Mouse (Mus musculus): ENCODE measurements around the gene Celf2. TPM values are rescaled to one million over a fixed set of nuclear protein-coding genes. Genes with fewer than 3 reads are reported as not detected.

Gene Celf2
- total RNA-seq, 2 experiments from 2014 or later: 489 to 533 TPM

DNA sequence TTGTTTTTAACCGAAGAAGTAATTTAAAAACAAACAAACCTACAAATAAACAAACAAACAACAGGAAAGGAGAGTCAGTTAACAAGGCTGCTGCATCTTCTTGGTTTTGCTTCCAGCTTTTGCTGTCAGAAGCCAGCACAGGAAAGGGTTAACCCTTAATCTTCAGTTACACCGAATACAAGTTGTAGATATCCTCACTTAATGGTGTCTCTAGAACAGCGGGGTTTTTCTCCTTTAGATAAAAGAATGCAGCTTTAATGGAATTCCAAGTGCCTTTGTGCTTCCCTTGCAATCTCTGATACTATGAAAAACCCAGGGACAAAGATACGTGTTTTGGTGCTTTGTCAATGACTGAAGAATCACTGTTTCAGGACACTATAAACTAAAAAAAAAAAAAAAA lies 420.8 kb downstream of the Celf2 start:
- no peak for DNase-seq (ENCODE audit: low spot score in 2 of 2)

- no peak for DNase-seq (ENCODE audit: low spot score in 2 of 2)
Measured at GRCm38 (mm10) chr2:7087480-7087879, 421.9 kb downstream of the Celf2 start.

DNA sequence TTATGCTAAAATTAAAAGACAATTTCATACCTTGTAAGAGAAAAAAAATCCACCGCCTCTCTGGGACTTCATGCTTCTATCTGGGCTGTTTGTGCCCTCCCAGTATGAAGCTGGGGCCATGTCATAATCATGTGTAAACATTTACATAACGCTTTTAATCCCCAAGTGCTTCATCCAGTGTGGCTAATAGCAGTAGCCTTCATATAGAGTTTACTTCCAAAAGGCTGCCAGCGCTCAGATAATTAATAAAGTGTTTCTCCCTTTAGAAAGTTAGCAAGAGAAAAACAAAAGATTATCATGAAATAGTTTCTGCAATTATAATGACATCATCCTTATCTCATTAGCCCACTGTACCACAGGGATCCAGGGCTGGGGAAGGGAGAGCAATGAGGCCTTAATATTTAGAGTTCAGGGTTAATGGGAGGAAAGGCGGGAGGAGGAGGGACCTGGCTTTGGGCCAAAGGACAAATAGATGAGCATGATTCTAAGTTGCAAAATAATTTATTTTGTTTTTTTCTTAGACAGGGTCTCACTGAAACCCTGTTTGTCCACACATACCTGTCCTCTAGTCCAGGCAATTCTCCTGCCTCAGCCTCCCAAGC lies 425.8 kb downstream of the Celf2 start:
- no peak for DNase-seq (ENCODE audit: low spot score in 2 of 2)

GRCm38 (mm10) chr2:7082376-7083025 lies 426.9 kb downstream of the Celf2 start:
- DNase-seq (ENCODE audit: low spot score in 2 of 2): no peak

- DNase-seq (ENCODE audit: low spot score in 2 of 2): peak in 1 of 2 experiments; percentile 47
Measured at GRCm38 (mm10) chr2:7080794-7081783, 428.3 kb downstream of the Celf2 start.

DNA sequence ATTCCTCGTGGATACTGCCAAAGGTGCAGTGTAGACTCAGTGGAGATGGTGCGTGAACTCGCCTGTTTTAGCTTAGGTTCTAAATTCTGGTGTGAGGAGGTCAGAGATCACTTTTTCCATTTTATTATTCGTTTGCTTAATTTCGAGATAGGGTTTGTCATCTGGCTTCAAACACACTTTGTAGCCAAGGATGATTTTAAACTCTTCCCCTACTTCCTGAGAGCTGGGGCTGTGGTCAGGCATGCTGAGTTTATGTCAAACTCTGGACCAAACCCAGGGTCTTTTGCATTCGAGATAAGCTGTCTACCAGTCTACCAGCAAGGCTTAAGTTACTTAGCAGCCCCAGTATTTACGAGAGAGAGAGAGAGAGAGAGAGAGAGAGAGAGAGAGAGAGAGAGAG lies 429.3 kb downstream of the Celf2 start:
- DNase-seq (ENCODE audit: low spot score in 2 of 2): no peak

DNA sequence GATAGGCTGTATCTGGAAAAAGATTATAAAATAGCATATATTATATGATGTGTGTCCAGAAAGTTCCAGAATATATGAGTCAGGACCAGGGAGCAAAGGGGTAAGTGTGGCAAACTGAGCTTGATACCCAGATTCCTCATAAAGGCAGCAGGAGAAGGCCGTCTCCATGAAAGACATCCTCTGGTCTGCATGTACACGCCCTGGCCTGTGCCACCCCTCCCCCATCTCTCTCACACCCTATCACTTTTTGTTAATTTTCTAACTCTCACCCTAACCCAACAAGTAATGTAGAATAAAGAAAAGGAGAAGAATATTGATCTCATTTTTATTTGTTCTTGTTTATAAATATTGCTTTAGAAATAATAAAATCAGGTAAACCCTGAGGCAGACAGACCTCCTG lies 430.0 kb downstream of the Celf2 start:
- DNase-seq (ENCODE audit: low spot score in 2 of 2): no peak

- no peak for DNase-seq (ENCODE audit: low spot score in 2 of 2)
Measured at GRCm38 (mm10) chr2:7073730-7074129, 435.6 kb downstream of the Celf2 start.

DNA sequence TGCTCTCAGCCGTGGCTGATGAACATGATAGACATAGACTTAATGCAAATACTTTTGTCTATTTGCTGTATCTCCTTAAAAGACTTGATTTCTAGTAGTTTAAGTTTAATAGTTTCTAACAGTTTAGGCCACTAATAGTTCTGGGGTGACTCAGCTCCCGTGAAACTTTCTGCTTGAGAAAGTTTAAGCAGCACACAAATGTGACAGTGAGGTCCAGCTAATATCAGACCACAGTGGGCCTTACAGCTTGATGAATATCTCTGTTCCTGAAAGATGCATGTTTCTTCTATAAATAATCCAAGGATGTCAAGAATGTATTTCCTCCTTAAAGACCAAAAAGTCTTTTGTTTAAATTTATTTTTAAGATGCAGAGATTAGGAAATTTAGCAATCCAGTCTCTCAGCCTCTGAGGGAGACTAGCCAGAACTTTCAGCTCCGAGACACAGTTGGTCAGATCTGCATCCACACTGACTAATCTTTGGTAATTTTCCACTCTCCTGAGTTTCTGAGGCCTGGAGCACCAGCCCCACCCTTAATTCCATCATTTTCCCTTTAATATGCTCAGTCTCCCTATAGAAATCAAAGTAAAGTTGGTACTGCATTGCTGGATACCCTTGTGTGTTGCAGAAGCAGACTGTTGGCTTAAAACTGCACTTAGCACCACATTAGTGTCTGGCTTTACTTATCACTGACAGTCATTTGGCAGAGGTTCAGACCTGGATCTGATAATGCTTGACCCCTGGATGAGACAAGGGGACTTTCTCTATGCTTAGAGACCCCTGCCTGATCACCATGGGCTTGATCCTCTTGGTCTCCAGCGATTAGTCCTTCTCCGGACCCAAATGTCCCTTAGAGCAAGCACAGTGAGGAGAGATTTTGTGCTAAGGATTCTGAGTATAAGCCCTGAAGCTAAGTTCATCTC lies 436.8 kb downstream of the Celf2 start:
- DNase-seq (ENCODE audit: low spot score in 2 of 2): no peak

- no peak for DNase-seq (ENCODE audit: low spot score in 2 of 2)
Measured at GRCm38 (mm10) chr2:7069458-7069857, 439.9 kb downstream of the Celf2 start.

DNA sequence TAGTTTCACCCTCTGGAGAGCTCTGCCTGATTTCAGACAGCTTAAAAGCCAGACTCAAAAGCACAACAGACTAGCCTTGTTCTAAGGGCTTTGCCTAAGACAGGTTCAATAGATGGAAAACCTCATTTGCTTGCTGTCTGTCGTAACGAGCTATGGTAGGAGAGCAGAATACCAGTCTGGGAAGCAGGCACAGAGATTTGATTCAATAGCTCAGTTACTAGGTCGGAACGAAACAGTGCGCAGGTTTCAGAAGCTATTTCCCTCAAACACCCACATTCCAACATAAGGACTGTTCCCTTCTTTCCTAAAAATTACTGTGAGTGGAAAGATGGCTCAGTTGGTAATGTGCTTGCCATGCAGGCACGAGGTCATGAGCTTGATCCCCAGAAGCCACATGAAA lies 441.1 kb downstream of the Celf2 start:
- DNase-seq (ENCODE audit: low spot score in 2 of 2): no peak

GRCm38 (mm10) chr2:7063574-7064192 lies 445.7 kb downstream of the Celf2 start:
- no peak for DNase-seq (ENCODE audit: low spot score in 2 of 2)

DNA sequence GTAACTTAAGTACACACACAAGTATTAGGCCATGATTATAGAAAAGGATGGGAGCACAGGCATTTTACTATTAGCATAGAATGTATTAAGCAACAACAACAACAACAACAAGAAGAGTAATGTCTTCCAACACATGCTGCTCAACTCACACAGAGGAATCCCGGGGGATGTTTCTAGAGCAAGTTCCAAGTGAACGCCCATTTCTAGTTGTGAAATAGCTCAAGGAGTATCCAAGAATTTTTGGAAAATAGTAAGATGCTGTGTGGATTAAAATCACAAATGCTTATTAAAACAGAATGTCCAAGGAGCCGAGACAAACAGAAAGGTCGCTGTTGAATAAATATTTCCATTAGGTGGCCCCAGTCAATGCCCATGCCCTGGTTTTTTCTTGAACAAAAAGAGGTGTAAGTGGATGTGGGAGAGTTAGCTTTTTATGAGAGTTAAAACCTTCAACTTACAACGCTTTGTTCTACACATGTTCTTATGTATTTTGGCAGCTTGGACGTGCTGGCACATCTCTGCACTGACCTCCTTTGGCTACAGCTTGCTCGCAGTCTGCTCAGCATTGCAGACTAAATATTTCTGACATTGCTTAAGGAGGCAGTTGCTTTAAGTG lies 448.8 kb downstream of the Celf2 start:
- no peak for DNase-seq (ENCODE audit: low spot score in 2 of 2)

DNA sequence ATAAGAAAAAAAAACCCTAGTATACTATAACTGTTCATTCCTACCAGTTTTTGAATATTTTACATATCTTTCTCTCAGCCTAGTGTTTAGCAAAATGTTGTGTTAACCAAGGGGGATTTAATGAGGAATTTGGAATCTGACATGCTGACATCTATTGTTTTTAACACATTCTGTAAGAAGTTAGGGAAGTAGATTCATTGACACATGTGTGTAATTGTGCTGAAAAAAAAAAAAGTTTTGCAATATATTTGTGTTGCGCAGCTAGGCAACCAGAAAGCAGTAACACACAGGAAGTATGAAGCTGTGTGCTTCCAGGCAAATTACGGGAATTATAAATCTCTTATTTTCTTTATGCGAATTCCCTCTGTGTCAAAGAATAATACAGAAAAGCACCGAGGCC lies 453.0 kb downstream of the Celf2 start:
- no peak for DNase-seq (ENCODE audit: low spot score in 2 of 2)

DNA sequence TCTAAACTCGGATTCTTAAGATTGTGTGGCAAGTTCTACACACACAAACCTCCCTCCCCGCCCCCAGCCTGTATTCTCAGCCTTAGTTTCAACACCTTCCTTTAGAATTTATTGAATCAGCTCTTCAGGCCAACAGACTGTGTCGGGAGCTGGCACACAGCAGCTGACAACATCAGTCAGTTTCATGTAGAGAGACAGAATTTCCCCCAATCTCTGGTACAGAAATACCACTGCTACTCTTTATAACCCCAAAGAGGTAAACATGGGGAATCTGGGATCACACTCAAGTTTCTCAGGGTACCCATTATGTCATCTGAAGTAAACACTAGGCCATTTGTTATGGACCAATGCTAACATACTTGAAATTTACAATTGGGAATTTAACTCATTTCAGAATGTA lies 453.4 kb downstream of the Celf2 start:
- no peak for DNase-seq (ENCODE audit: low spot score in 2 of 2)

- no peak for DNase-seq (ENCODE audit: low spot score in 2 of 2)
Measured at GRCm38 (mm10) chr2:7051090-7051489, 458.3 kb downstream of the Celf2 start.

DNA sequence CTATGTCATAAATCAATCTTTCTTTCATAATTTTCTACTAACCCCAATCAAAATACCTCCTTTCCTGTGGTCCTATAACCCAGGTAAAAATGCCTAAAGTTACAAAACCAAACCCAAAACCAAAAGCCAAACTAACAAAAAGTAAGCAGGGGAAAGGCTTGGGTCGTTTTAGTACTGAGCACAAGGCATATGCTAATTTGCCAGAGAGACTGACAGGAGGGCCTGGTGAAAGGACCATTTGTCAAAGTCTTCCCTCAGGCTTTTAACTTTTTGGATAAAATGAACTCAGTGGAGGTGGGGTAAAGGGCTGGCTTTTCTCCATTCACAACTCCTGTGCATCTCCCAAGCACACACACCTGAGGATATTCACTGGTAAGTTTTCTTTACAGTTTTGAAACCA lies 463.2 kb downstream of the Celf2 start:
- DNase-seq (ENCODE audit: low spot score in 2 of 2): no peak

DNA sequence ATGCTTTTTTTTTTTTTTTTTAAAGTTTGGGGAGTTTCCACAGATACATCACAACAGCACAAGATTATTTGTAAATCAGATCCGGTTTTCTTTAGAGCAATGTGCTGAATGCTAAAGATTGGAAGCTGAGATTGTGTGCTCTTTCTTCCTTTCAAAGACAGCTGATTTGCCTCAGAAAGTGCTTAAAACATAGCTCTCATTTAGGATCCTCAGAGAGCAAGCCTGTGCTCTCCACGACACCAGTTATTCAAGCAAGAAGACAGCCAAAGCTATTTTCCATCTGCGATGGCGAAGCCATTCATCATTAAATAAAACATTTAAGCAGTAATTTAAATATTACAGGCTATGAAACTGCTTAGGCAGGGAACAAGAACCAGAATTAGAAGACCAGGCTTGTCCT lies 463.8 kb downstream of the Celf2 start:
- no peak for DNase-seq (ENCODE audit: low spot score in 2 of 2)

DNA sequence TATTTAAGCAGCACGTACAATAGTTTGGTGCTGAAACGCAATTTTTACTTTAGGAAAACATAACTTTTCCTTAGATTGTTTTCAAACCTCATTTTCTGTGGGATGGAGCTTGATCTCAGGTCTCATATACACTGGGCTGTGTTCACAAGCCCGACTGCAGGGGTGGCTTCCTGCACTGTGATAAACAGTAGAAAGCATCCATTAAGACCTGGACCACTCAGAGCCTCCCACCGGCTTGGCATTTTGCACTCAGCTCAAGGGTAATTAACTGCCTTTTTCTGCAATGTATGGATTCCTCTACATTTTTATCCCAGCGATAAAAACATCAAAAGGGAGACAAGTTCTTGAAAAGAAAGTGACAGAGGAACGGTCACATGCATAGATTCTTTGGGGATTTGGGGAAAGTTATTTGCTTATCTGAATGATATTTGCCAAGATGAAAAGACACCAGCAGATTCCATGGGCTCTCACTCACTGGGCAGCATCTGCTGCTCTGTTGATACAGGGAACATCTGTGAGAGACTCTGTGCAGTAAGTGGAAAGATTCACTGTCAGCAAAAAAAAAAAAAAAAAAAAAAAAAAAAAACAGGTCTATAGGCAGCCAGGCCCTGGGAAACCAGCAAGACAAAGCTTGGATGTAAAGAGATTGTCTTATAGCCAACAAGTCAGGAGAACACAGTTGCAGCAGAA lies 465.4 kb downstream of the Celf2 start:
- DNase-seq (ENCODE audit: low spot score in 2 of 2): no peak

All from layer of hippocampus, postnatal 14 days (tissue).